Mouse (Mus musculus) megakaryocyte, embryonic 14.5 days (primary cell): Measurements from ENCODE around the gene Rab26.

Source experiments
- FLI1 ChIP-seq: IDR thresholded peaks from 2 replicates; pipeline ENCODE4 v1.6.1; 2012; ENCODE audit warnings: low read length, inconsistent platforms, mixed read lengths
- GATA1 ChIP-seq: IDR thresholded peaks from 3 replicates; pipeline ENCODE4 v1.6.1; 2012; ENCODE audit warnings: mixed read lengths, low read length, inconsistent platforms, borderline replicate concordance

- TF ChIP-seq GATA1: no peak
- TF ChIP-seq FLI1: no peak
Measured at GRCm38 (mm10) chr17:24524734-24525133, 9.3 kb downstream of the Rab26 start.
